Mouse (Mus musculus): Measurements from ENCODE around the gene Gm45062. TPM values are rescaled to one million over a fixed set of nuclear protein-coding genes. Genes with fewer than 3 reads are reported as not detected.

The Gm45062 gene
- 5.1 and 5.4 TPM in 2 replicates for polyA plus RNA-seq (2011; ENCODE audit: insufficient read length, low read depth, missing spikeins)

DNA sequence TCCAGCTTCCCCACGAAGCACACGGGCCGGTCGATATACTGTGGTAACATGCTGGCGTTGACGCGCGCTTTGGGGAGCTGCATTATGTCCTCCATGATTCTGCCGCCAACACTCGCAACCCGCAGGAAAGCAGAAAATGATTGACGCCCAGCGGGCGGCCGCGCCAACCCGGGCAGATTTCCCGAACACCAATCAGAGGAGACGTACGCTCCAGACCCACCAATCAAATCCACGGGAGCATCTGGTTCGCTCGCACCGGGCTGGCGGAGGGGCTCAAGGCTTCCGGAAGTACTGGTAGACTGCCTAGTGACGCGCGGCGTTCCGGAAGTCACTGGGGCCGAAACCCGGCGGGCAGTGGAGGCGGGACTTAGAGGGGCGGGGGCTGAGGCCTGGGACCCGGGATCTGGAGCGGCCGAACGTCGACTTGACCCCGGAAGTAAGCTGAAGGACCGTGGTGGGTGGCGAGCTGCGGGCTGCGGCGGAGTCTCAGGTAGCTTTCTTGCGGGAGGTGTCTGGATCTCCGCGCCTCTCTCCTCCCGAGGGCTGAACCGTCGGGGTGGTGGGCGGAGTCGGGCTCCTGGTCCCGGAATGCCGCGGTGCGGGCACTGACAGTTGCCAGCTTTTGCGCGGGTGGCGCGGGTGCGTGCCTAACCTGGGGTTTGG is at the start of gene Gm45062, which contains the start of the genes Rpa3 and Umad1:
Gene Gm45062, plus strand, starts transcription at position 447 of the 663 bp plus-strand sequence.
Gene Rpa3, minus strand, starts transcription at position 170 of the 663 bp plus-strand sequence.
Gene Umad1, plus strand, starts transcription at position 285 of the 663 bp plus-strand sequence.
- no peak within 1 kb of the TSS for H3K27ac ChIP-seq (ENCODE audit: insufficient read depth, low read length)
- no peaks in the 10 kb centered on the region for H3K4me1 ChIP-seq (ENCODE audit: control insufficient read depth, insufficient read depth, low read length)
- peak within 1 kb of the TSS; percentile 89 for H3K4me3 ChIP-seq (ENCODE audit: insufficient read depth, low read length)
- no peak for TF ChIP-seq CTCF (IDR thresholded peaks at IDR 0.05; ENCODE audit: borderline replicate concordance, insufficient read depth, low read length)
- TF ChIP-seq POLR2A (IDR thresholded peaks at IDR 0.05; ENCODE audit: low read depth, low read length): peak; percentile 80

- Histone ChIP-seq H3K4me1 (ENCODE audit: control insufficient read depth, insufficient read depth, low read length) (no peaks in the 10 kb centered on the region), H3K27ac (ENCODE audit: insufficient read depth, low read length) (0 out of 2 replicates have a peak overlapping the region, but pooled peaks have one; percentile 58), H3K4me3 (ENCODE audit: insufficient read depth, low read length) (peak overlapping the region; percentile 88)
- TF ChIP-seq CTCF (IDR thresholded peaks at IDR 0.05; ENCODE audit: borderline replicate concordance, insufficient read depth, low read length) (no peak), POLR2A (IDR thresholded peaks at IDR 0.05; ENCODE audit: low read depth, low read length) (no peak)
Observed at GRCm38 (mm10) chr6:8209866-8210186, 49.4 kb upstream of the Gm45062 start.

DNA sequence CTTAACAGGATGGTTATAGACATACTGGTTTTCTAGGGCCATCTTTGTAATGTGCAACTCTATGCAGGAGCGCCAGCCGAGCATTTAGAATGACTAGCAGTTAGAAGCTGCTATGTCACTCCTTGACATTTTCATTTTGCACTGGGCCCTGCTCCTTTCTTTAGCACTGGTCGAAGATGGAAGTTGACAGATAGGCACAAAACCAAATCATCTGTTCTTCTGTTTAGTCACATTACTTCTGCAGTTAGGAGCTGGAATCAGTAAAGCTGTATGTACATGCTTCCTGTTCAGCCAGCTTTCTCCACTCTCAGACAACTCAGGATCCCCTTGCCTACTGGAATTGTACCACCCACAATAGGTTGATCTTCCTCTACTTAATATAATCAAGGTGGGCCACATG is 48.6 kb upstream of the Gm45062 start:
- no peaks in the 10 kb centered on the region for H3K4me1 ChIP-seq (ENCODE audit: control insufficient read depth, insufficient read depth, low read length)
- no peak overlapping the region for H3K27ac ChIP-seq (ENCODE audit: insufficient read depth, low read length)
- no peak for TF ChIP-seq POLR2A (IDR thresholded peaks at IDR 0.05; ENCODE audit: low read depth, low read length)
- no peak for TF ChIP-seq CTCF (IDR thresholded peaks at IDR 0.05; ENCODE audit: borderline replicate concordance, insufficient read depth, low read length)
- H3K4me3 ChIP-seq (ENCODE audit: insufficient read depth, low read length): peak overlapping the region; percentile 11; the same call in 1 of the 2 replicates

GRCm38 (mm10) chr6:8227035-8227434 is 32.2 kb upstream of the Gm45062 start:
- TF ChIP-seq POLR2A (IDR thresholded peaks at IDR 0.05; ENCODE audit: low read depth, low read length) (no peak), CTCF (IDR thresholded peaks at IDR 0.05; ENCODE audit: borderline replicate concordance, insufficient read depth, low read length) (no peak)
- H3K4me3 ChIP-seq (ENCODE audit: insufficient read depth, low read length): no peak overlapping the region
- H3K4me1 ChIP-seq (ENCODE audit: control insufficient read depth, insufficient read depth, low read length): no peaks in the 10 kb centered on the region
- H3K27ac ChIP-seq (ENCODE audit: insufficient read depth, low read length): no peak overlapping the region

GRCm38 (mm10) chr6:8228596-8228995 is 30.7 kb upstream of the Gm45062 start:
- no peak overlapping the region for H3K4me3 ChIP-seq (ENCODE audit: insufficient read depth, low read length)
- H3K4me1 ChIP-seq (ENCODE audit: control insufficient read depth, insufficient read depth, low read length): no peaks in the 10 kb centered on the region
- no peak for TF ChIP-seq POLR2A (IDR thresholded peaks at IDR 0.05; ENCODE audit: low read depth, low read length)
- TF ChIP-seq CTCF (IDR thresholded peaks at IDR 0.05; ENCODE audit: borderline replicate concordance, insufficient read depth, low read length): no peak
- H3K27ac ChIP-seq (ENCODE audit: insufficient read depth, low read length): no peak overlapping the region

DNA sequence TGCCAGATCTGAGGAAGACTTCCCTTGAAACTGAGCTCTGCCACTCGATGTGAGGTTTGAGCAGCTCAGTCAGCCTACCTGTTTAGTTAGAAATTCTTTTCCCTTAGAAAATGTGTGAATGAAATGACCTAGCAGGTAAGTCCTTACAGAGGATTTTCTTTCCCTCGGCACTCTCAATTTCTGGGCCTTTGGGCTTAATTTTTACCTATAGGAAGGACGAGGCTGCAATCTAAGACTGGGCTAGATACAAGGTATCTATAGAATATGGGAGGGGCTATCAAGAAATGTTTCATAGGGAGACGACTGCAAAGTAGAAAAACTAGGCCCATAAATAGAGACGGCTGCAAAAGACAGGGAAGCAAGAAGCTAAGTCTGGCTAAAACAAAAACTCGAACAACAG is 934 bp upstream of the Gm45062 start:
- H3K4me1 ChIP-seq (ENCODE audit: control insufficient read depth, insufficient read depth, low read length): no peaks in the 10 kb centered on the region
- no peak overlapping the region for H3K27ac ChIP-seq (ENCODE audit: insufficient read depth, low read length)
- TF ChIP-seq POLR2A (IDR thresholded peaks at IDR 0.05; ENCODE audit: low read depth, low read length) (no peak), CTCF (IDR thresholded peaks at IDR 0.05; ENCODE audit: borderline replicate concordance, insufficient read depth, low read length) (no peak)
- H3K4me3 ChIP-seq (ENCODE audit: insufficient read depth, low read length): peak overlapping the region; percentile 89

- TF ChIP-seq CTCF (IDR thresholded peaks at IDR 0.05; ENCODE audit: borderline replicate concordance, insufficient read depth, low read length) (no peak), POLR2A (IDR thresholded peaks at IDR 0.05; ENCODE audit: low read depth, low read length) (no peak)
- H3K4me3 ChIP-seq (ENCODE audit: insufficient read depth, low read length): peak overlapping the region; percentile 70
- H3K4me1 ChIP-seq (ENCODE audit: control insufficient read depth, insufficient read depth, low read length): no peaks in the 10 kb centered on the region
- H3K27ac ChIP-seq (ENCODE audit: insufficient read depth, low read length): no peak overlapping the region
Observed at GRCm38 (mm10) chr6:8259667-8260044, 406 bp downstream of the Gm45062 start.

GRCm38 (mm10) chr6:8271047-8271446 is 11.8 kb downstream of the Gm45062 start:
- Histone ChIP-seq H3K4me3 (ENCODE audit: insufficient read depth, low read length) (no peak overlapping the region), H3K4me1 (ENCODE audit: control insufficient read depth, insufficient read depth, low read length) (no peaks in the 10 kb centered on the region; the same call in 1 of the 2 replicates), H3K27ac (ENCODE audit: insufficient read depth, low read length) (no peak overlapping the region)
- TF ChIP-seq POLR2A (IDR thresholded peaks at IDR 0.05; ENCODE audit: low read depth, low read length) (no peak), CTCF (IDR thresholded peaks at IDR 0.05; ENCODE audit: borderline replicate concordance, insufficient read depth, low read length) (no peak)

GRCm38 (mm10) chr6:8274387-8275054 is 15.3 kb downstream of the Gm45062 start:
- H3K27ac ChIP-seq (ENCODE audit: insufficient read depth, low read length): no peak overlapping the region
- H3K4me3 ChIP-seq (ENCODE audit: insufficient read depth, low read length): no peak overlapping the region
- H3K4me1 ChIP-seq (ENCODE audit: control insufficient read depth, insufficient read depth, low read length): no peaks in the 10 kb centered on the region
- TF ChIP-seq CTCF (IDR thresholded peaks at IDR 0.05; ENCODE audit: borderline replicate concordance, insufficient read depth, low read length) (no peak), POLR2A (IDR thresholded peaks at IDR 0.05; ENCODE audit: low read depth, low read length) (no peak)

GRCm38 (mm10) chr6:8275098-8275497 is 15.8 kb downstream of the Gm45062 start:
- H3K4me3 ChIP-seq (ENCODE audit: insufficient read depth, low read length): no peak overlapping the region
- H3K27ac ChIP-seq (ENCODE audit: insufficient read depth, low read length): no peak overlapping the region
- H3K4me1 ChIP-seq (ENCODE audit: control insufficient read depth, insufficient read depth, low read length): no peaks in the 10 kb centered on the region
- no peak for TF ChIP-seq CTCF (IDR thresholded peaks at IDR 0.05; ENCODE audit: borderline replicate concordance, insufficient read depth, low read length)
- TF ChIP-seq POLR2A (IDR thresholded peaks at IDR 0.05; ENCODE audit: low read depth, low read length): no peak

All from embryonic fibroblast, embryonic 13.5 days (primary cell).